In the genomic region with DNA sequence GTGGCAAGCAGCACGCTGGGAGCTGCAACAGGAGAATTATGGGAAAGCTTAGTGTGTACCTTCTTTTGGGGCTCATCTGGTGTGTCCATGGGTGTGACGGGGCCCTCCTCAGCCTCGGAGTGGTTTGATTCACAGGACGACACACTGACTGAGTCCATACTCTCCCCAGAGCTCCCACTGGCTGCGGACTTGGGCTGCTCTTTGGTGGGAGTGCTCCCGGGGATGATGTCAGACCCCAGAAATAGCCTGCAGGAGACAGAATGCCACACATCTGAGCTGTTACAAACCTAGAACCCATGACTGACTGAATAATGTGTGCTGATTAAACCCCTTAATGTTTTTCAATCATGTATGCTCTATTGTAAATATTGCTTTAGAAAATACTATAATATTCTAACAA, we compare ENCODE assay signal across 29 mouse cellular contexts.
DNase-seq lines count a peak whose midpoint lies in the region; ATAC-seq and TF ChIP-seq lines count a peak whose summit lies in the region.
"Had no signal": no experiment of that assay in that cellular context is flagged by ENCODE, and none has a peak within 500 bp of the region (broad histone marks: within the 10 kb centered on the region; RNA-seq: fewer than 3 reads in every experiment).

No protein-coding gene starts in this region.

- no peaks in the 10 kb centered on the region for H3K9me3 ChIP-seq in heart, embryonic 10.5 days
- no peaks in the 10 kb centered on the region for H3K9me3 ChIP-seq in kidney, embryonic 16.5 days (ENCODE audit: low read length)
- H3K9me3 ChIP-seq: limb, embryonic 10.5 days; limb, embryonic 15.5 days; liver, embryonic 13.5 days; stomach, embryonic 15.5 days had no signal

- TF ChIP-seq POLR2A in testis, adult 2 months (IDR thresholded peaks at IDR 0.05; ENCODE audit: control insufficient read depth, low read depth, low read length), result no peak

- intact Hi-C loops in heart, postnatal 25 days (cut with DNase I), result loop anchor here (5.0 to 10.0 kb wide), 2 partner anchors 94 to 377 kb away; partner anchors contain the start of gene Smg7

- no peak overlapping the region for H3K4me3 ChIP-seq in heart, embryonic 10.5 days
- no peak overlapping the region for H3K4me3 ChIP-seq in testis, adult 2 months (ENCODE audit: control insufficient read depth, low read depth, low read length)
- no peak overlapping the region for H3K4me3 ChIP-seq in kidney, embryonic 16.5 days (ENCODE audit: low read length)
- H3K4me3 ChIP-seq: erythroblast, embryonic 14.5 days; limb, embryonic 10.5 days; limb, embryonic 15.5 days; liver, embryonic 13.5 days; stomach, embryonic 15.5 days had no signal

- H3K36me3 ChIP-seq in heart, embryonic 10.5 days, result peaks cover 47% of the 10 kb centered on the region
- H3K36me3 ChIP-seq in testis, adult 2 months (ENCODE audit: control insufficient read depth, insufficient read depth, low read length), result no peaks in the 10 kb centered on the region
- peaks cover 38% of the 10 kb centered on the region for H3K36me3 ChIP-seq in kidney, embryonic 16.5 days (ENCODE audit: insufficient read depth, low read length)

- no peak for ATAC-seq in kidney, embryonic 16.5 days (ENCODE audit: low FRiP score, low TSS enrichment)
- ATAC-seq: forebrain, embryonic 16.5 days; hindbrain, embryonic 16.5 days; lung, postnatal 0 days; Patski had no signal

- H3K9ac ChIP-seq in kidney, embryonic 16.5 days (replicated peaks; ENCODE audit: low read length), result no peak overlapping the region
- H3K9ac ChIP-seq: limb, embryonic 15.5 days; liver, embryonic 13.5 days; stomach, embryonic 15.5 days had no signal

- DNase-seq in heart, embryonic 10.5 days (ENCODE audit: low spot score), result peak; percentile 79
- DNase-seq in heart, postnatal 25 days (ENCODE audit: low spot score), result no peak
- no peak for DNase-seq in testis, postnatal 10 days (ENCODE audit: low spot score)
- peak; percentile 53 for DNase-seq in heart, postnatal 4 days
- DNase-seq in adrenal gland, postnatal 36 days, result no peak
- DNase-seq: adrenal gland, postnatal 14 days; cerebellum, adult 2 months; cerebellum, postnatal 14 days; gastrocnemius, postnatal 10 days; kidney, adult 2 months; kidney, postnatal 10 days; layer of hippocampus, adult 9-11 months; liver, embryonic 13.5 days; lung, adult 18-20 months; lung, postnatal 4 days; midbrain, embryonic 14.5 days; right cerebral cortex, postnatal 14 days; thymus, adult 2 months; thymus, postnatal 36 days had no signal

- H3K4me2 ChIP-seq in kidney, embryonic 16.5 days (replicated peaks; ENCODE audit: low read depth, low read length), result no peak overlapping the region
- H3K4me2 ChIP-seq: limb, embryonic 15.5 days; liver, embryonic 13.5 days; stomach, embryonic 15.5 days had no signal

- WGBS in heart, embryonic 10.5 days, result 44% methylated on average over 6 of the region's 6 CpGs
- 78% methylated on average over 6 of the region's 6 CpGs for WGBS in kidney, embryonic 16.5 days

- TF ChIP-seq CTCF in testis, adult 2 months (IDR thresholded peaks at IDR 0.05; ENCODE audit: control insufficient read depth, insufficient read depth, insufficient replicate concordance, low read depth, low read length), result no peak

- peaks cover 85% of the 10 kb centered on the region for H3K4me1 ChIP-seq in heart, embryonic 10.5 days
- H3K4me1 ChIP-seq in testis, adult 2 months (ENCODE audit: control insufficient read depth, insufficient read depth, low read length), result no peaks in the 10 kb centered on the region; the same call in 1 of the 2 replicates
- peaks cover 16% of the 10 kb centered on the region for H3K4me1 ChIP-seq in kidney, embryonic 16.5 days (ENCODE audit: insufficient read depth, low read length)
- H3K4me1 ChIP-seq: limb, embryonic 10.5 days had no signal

- H3K27me3 ChIP-seq in heart, embryonic 10.5 days (ENCODE audit: insufficient read depth, poor library complexity, severe bottlenecking), result no peaks in the 10 kb centered on the region
- no peaks in the 10 kb centered on the region for H3K27me3 ChIP-seq in testis, adult 2 months (ENCODE audit: control insufficient read depth, insufficient read depth, low read length)
- H3K27me3 ChIP-seq in kidney, embryonic 16.5 days (ENCODE audit: insufficient read depth, low read length), result no peaks in the 10 kb centered on the region
- H3K27me3 ChIP-seq: limb, embryonic 15.5 days; liver, embryonic 13.5 days; Patski; stomach, embryonic 15.5 days had no signal

- peak overlapping the region; percentile 80 for H3K27ac ChIP-seq in heart, embryonic 10.5 days
- peak overlapping the region; percentile 51 for H3K27ac ChIP-seq in testis, adult 2 months (ENCODE audit: control insufficient read depth, insufficient read depth, low read depth, low read length)
- H3K27ac ChIP-seq in kidney, embryonic 16.5 days (ENCODE audit: low read length), result no peak overlapping the region
- H3K27ac ChIP-seq: limb, embryonic 10.5 days; limb, embryonic 15.5 days; liver, embryonic 13.5 days; stomach, embryonic 15.5 days had no signal

Comparison
In these comparisons a context has a peak if more than half of its experiments do, and no peak if none do; other contexts are left out.
1. DNase-seq: peak in heart, embryonic 10.5 days (single experiment) and heart, postnatal 4 days (single experiment); none in heart, postnatal 25 days (single experiment), testis, postnatal 10 days (single experiment) and adrenal gland, postnatal 36 days (0 of 2).